Mouse (Mus musculus): ENCODE data around the gene Ppme1.

Ppme1 gene

DNA sequence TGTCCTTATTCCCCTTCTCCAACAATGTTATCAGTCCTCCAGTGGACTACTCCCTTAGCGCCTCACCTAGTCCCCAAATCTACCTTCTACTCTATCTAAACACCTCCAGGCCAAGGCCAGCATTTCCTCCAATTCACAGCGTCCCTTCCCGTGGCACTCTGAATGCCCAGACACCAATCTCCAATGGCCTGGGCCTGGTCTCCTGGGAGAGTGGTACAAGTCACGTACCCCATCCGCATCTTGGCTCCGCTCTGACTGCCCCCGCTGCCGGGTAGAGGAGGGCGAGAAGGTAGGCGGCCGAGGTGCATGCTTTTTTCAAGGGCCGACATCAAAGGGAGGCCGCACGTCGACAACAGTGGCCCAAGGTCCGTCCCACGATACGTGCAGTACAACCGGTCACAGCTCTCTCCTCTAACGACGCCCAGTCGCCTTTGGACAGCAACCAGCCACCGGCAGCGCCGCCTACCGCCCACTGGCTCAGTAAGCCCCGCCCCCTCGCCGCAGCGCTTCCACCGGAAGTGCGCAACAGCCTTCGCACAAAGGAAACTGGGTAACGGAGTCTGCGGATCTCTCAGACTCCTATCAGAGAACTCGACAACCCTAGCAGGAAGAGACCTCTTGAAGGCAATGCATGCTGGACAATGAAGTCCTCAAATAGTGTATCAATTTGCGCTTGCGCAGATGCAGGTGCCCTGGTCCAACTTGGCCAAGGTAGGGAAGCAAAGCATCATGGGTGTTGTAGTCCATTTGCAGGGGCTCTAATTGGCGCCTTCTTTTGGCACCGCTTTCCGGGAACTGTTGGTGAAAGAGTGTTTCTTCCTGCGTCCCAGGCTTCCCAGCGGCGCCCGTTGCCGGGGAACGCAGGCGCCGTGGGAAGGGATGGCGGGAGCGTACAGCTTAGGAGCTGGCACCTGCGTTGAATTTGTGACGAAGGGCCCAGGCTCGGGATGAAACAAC is at the start of gene Ppme1, which contains the start of gene C2cd3:
Ppme1 (minus strand) TSS at position 813 of the 957 bp plus-strand sequence.
C2cd3 (plus strand) TSS at position 739 of the 957 bp plus-strand sequence.
- DNase-seq (ENCODE audit: low spot score in 2 of 2) = peak; percentile 96 to 98

DNA sequence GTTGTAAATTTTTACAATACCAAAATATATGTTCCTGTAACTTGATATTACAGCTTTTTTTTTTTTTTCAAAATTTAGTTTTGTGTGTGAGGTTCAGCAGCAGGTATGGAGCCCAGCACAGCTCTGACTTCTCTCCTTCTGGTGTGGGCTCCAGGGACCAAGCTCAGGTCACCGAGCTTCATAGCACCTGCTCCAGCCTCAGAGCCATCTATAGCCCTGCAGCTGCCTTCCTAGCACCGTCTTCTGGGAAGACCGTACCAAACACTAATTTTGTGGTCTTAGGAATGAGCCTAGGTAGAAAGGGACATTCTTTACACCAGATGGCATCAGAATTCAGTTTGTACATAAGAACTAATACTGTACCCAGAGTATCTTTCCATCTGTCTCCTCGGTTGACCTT is 36.6 kb upstream of the Ppme1 start:
- DNase-seq (ENCODE audit: low spot score in 2 of 2) = no peak

DNA sequence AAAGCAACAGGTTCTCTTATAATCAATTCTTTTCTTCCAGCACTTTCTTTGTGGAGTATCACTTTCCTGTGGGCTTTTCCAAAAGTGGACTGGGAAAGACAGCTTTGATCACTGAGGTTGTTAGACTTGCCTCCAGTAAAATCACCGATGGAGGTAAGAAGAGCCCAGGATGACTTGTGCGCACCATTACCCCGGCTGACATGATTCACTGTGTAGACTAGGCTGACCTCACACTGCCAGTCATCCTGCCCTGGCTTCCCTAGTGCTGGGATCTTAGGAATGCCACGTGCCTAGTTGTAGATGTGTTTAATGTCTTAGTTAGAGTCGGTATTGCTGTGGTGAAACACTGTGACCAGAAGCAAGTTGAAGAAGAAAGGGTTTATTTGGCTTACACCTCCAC is 35.6 kb upstream of the Ppme1 start:
- no peak for DNase-seq (ENCODE audit: low spot score in 2 of 2)

DNA sequence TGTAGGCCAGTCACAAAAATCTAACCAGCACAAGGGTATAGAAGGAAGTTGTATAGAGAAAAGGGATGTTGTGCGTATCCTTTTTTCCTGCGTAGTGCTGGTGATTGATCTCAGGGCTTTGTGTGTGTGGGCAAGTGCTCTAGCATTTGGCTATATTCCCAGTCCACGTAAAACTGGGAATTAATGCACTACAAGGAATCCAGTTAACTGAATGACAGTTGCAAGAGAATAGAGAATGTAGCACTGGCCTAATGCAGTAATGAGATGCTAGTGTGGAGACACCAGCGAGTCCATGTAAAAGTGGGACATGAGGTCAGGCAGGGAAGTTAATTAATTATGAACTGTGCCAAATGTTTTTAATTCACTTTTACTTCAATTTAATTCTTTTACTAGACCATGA is 30.6 kb upstream of the Ppme1 start:
- DNase-seq (ENCODE audit: low spot score in 2 of 2) = no peak

DNA sequence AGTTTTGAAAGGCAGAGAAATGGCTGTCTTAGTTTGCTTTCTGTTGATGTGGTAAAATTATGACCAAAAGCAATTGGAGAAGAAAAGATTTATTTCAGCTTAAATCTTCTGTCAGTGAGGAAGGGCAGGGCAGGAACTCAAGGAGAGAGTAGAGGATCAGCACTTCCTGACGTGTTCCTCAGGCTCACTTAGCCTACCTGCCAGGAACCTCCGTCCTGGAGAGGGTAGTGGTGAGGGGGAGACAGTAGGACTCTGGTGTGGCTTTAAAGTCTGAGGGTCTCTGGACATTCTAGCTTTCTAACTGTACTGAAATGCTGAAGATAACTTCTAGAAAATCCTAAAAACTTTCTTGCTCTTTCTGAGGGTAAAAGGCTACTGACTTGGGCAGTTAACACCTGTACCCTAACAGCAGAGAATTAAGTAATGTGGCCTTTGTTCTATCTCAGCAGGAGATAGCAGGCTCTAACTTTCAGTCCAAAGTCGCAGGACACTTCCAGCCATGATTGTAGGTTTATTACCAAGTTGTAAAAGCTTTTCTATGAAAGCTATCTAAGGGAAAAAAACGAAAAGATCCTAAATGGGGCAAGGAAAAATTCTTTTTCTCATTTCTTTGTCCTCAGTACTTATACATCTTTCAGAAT is 28.9 kb upstream of the Ppme1 start:
- DNase-seq (ENCODE audit: low spot score in 2 of 2) = no peak

DNA sequence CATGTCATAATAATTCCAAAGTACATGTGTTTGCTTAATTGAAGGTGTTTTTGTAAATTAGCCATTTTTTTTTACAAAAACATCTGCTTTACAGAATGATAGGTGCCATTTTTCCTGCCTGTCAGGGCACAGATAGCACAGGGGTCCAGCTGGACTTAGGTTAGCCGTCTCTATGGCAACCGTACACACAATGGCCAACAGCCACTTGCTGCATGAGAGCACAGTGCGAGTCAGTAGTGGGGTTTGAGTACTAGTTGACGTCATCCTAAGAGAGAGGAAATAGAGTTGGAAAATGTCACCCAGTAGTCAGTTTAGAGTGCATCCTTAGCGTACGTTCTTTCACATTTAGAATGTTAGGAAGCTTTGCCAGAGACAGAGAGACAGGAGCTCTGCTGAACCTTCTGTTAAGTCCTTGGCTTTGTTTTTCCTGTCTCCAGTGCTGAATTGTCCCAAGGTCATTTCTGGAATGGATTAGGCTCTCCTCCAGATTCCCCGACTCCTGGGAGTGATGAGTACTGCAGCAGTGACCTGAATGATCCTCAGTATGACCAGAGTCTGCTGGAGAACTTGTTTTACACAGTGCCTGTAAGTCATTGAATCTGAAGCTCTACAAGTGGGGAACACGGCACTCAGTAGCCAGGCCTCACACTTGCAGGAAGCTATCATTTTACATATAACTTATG is 27.3 kb upstream of the Ppme1 start:
- DNase-seq (ENCODE audit: low spot score in 2 of 2) = no peak

DNA sequence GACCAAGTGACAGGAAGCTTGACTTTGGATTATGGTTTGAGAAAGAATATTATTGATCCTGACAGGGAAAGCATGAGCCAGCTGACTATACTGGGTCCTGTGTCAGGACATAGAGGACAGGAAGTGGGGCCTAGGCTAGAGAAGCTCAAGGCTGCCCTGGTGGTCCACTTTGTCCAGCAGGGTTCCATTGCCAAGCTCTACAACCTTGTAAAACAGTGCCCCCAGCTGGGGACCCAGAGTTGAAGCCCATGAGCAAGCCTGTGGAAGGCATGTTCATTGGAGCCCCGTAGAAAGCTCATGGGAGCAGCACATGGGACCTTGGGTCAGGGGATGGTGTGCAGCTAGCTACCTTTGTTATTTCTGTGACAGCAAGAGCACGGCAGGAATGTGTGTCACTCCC is 20.2 kb upstream of the Ppme1 start:
- peak in 1 of 2 experiments; percentile 14 for DNase-seq (ENCODE audit: low spot score in 2 of 2)

DNA sequence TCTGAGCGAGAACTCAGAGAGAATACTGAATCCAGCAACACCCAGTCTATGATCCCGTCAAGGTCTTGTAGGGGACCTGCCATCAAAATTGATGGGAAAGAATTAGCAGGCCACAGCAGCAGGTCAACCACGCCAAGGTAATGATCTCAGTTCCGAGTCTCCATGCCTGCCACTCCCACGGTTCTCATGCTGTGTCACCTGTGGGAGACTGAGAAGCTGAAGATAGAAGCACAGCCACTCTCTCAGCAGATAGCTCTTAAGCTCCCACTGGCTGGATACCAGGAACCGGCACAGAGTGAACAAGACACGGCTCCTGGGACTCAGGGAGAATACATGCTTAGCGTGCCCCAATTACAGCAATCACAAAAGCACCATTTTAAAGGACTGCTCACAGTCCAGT is 18.1 kb upstream of the Ppme1 start:
- DNase-seq (ENCODE audit: low spot score in 2 of 2) = no peak

DNA sequence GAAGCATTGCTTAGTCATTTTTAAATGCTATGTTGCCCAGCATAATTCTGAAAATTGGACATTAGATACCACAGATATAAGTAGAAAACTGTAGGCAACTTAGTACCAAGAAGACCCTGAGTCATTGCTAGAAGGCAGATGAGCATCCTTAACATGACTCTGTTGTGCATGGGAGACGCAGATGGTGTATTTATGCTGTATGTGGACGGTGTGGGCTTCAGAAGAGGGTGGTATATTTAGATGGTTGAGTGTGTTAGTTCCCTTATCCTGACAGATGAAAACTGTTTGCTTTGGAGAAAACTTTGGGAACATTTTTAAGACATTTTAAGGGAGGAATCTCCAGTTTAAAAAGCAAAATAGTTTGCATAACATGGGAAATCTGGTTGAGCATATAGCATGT is 16.1 kb upstream of the Ppme1 start:
- no peak for DNase-seq (ENCODE audit: low spot score in 2 of 2)

DNA sequence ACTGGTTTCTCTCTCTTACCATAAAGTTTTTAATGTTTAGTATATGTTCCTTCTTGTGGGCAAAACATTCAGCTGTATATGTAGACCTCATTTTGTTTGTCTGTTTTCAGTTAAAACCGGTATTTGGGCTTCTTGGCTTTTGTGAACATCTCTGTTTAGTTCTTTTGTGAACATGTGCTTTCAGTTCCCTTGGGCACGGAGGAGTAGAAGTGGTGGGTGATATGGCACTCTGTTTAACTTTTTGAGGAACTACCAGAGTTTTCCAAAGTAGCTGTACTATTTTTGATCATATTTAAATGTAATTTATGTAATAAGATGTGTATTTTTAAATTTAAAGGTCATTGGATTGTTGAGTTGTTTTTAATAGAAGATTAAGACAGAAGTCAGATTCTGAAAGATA is 11.1 kb upstream of the Ppme1 start:
- no peak for DNase-seq (ENCODE audit: low spot score in 2 of 2)

DNA sequence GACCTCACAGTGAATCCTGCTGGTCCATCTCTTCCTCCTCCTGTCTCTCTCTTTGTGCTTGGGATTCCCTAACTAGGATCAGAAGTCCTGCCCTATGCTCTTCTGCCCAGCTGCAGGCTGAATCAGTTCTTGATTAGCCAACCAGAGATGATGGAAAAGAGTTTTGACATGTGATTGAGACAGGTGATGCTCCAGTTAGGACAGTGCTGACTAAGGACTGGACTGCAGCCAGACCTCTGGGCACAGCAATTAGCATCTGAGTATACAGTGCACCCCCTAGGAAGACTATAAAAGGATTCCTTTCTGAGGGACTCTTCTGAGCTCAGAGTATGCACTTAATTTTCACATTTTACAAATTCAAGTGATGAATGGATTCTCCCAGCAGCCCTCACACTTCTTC is 9.1 kb upstream of the Ppme1 start:
- DNase-seq (ENCODE audit: low spot score in 2 of 2) = no peak

DNA sequence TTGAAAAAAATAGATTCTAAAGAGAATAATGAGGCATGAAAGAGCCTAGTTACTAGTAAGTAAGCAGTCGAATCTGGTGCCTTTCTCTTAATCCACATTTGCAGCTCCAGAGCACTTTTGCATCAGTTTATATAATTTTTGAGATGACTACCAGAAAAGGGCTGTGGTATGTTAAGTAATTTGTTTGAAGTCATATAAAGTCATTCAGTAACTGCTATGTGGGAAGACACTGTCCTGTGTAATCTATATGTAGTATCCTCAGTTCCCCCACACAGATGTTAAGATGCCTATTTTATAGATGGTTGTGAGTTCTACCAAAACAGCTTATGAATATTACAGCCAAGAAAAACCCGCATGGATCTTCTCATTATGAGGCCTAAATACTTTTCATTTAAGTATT is 6.2 kb upstream of the Ppme1 start:
- no peak for DNase-seq (ENCODE audit: low spot score in 2 of 2)

DNA sequence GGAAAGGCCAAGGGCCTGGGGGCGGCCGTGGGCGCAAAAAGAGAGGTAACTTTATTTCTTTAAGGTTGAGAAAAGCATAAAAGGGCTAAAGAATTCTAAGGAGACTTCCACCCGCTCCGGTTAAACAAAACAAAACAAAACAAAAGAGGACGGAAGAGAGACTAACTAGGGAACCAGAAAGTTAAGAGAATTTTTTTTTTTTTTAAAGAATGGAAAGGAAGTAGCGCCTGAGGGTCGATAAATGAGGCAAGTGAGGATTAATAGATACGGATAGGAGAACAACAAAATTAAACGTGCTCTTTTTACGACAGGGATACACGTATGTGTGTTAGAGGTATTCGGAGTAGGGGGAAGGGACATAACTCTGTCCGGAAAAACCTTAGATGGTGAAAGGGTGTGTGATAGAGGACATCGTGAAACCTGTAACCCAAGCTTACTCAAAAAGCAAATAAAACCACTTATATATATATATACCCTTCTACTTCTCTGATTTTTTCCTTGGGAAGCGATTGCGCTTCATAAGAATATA is 409 bp upstream of the Ppme1 start:
- no peak for DNase-seq (ENCODE audit: low spot score in 2 of 2)

DNA sequence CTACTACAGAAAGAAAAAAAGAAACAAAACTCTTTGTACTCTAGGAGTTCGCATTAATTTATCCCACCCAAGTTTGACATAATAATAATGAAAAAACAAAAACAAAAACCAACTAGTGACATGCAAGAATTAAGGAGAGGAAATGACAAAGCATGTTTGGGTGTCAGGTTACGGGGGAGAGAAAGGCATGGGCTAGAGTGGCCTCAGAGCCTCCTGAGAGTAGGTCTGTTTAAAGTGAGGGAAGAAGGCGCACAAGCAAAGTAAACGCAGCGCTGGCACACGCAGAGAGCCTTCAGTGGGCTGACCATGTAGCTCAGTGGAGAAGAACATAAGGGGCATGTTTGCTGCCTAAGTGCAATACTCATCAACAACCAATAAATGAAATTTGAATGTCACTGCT is 7.2 kb downstream of the Ppme1 start:
- DNase-seq (ENCODE audit: low spot score in 2 of 2) = no peak

DNA sequence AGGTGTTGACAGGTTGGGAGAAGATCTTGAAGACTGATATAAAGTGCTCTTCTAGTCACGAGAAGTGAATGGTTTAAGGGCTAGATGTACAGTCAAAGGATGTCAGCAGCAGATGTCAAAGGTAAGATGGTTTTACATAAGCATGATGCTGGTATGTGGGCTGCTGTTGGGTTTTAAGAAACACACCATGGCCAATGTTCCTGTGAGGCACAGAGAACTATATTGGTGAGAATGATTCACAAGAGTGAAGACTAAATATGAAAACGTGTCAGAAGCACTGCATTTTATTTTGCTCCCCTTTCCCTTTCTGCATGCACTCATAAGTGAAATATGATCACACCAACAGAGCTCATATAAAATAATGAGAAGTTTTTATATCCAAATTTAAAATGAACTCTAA is 8.9 kb downstream of the Ppme1 start:
- no peak for DNase-seq (ENCODE audit: low spot score in 2 of 2)

DNA sequence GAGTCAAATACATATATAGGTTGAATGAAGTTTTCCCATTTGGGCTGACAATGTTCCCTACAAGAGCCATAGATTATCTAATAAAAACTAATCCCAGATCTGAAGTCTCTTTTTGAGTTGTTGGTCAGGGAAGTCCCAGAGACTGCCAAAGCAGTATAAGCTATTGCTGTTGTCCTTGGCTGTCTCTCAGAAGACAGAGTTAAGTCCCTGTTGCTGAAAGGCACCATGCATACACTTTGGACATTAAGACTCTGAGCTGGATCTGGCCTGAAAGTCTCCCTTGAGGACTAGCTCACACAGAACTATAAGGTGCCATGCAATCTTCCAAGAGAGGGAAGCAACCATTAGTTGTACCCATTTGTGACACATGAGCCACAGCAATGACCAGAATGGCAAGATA is 14.3 kb downstream of the Ppme1 start:
- DNase-seq (ENCODE audit: low spot score in 2 of 2) = no peak

DNA sequence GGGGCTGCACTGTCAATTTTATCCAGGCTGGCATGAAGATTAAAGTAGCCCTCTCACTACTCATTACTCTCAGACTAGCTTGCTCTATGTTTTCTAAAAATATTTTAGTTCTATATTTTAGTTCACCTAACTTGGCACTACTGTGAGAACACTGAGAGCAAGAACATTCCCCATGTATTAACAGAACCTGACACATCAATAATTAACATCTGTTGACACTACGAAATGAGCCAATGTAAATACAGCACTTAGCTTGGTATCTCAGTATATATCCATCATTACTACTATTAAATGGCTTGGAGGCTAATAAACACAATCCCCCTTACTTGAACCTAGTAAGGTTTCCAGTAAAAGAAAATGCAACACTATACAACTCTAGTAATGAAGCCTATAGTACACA is 15.3 kb downstream of the Ppme1 start:
- no peak for DNase-seq (ENCODE audit: low spot score in 2 of 2)

DNA sequence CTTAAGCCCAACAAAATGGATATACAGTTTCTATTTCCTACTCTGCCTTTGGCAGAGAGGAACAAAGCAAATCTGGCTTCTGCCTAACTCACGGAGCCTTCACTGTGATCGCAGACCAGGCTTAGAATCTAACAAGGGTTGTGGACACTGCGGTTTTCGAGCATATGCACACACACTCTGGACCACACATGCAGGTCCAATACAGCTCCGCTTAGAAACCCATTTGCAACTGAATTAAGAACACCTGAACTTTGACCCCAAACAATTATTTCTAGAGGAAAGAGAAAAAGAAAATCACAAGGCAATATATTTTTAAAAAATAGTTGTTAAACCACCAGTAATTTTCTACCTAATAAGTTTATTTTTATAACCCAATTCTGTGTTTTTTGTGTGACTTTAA is 15.8 kb downstream of the Ppme1 start:
- no peak for DNase-seq (ENCODE audit: low spot score in 2 of 2)

DNA sequence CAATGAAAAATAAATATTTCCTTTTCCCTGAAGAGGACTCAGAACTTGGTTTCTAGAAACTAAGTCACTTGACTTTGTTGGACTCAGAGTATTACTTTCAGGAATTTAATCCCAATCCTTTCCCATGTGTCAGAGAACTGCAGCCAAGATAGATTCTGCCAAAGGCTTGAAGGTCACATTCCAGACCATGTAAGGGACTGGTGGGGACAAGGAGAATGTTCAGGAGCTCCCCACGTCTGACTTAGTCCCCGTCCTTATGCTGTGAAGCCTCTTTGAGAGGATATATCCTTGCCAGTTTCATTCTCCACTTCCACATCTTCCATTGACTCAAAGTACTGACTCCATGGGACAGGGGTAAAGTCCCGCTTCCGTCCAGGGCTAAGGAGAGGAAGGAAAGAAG is 17.1 kb downstream of the Ppme1 start:
- no peak for DNase-seq (ENCODE audit: low spot score in 2 of 2)

DNA sequence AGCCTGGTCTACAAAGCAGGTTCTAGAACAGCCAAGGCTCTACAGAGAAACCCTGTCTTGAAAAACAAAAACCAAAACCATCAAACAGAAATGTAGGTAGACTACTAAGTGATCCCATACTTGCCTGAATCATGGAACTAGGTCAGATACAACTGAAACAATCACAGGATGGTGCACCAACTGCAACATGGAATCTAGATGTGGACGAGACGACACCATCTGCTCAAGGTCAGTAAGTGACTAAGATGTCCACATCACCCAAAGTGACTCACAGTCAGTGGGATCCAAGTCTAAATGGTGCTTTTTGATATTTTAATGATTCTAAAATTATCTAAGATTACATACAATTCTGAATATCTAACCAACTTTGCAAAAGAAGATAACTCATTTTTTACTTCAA is 36.2 kb downstream of the Ppme1 start:
- no peak for DNase-seq (ENCODE audit: low spot score in 2 of 2)

DNA sequence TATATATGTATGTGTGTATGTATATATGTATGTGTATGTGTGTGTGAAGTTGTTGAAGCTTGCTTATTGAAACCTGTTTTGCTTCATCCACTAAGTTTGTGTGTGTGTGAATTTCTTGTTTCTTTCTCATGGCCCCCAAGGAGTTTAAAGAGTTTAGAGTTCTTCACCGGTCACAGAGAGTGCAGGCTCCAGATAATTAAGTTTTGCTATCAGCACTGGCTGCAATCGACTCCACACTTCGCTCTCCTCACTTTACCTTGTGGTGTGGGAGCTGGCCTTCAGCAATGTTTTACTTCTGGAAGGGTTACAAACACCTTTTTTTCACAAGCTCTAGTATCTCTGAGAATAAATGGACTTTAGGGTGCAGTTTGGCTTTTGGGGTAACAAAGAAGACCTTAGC is 40.8 kb downstream of the Ppme1 start:
- DNase-seq (ENCODE audit: low spot score in 2 of 2) = no peak

DNA sequence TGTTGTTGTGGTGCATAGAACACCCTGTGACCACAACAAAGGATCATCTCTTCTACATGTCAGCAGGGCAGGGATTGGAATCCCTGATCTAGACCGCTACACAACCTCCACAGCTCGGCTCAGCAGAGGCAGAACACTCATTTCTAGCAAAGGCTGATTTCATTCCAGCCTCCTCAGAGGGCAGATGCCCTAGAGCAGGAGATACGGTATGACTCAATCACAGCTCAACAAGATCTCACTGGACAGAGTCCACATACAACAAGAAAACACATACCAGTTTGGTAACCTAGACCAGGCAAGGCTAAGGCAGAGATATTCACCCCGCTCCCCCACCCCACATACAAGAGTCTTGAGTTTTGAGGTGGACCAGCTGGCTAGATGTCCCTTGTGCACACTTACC is 43.5 kb downstream of the Ppme1 start:
- no peak for DNase-seq (ENCODE audit: low spot score in 2 of 2)
